Mouse (Mus musculus): ENCODE measurements around the gene Duxbl3. TPM values are rescaled to one million over a fixed set of nuclear protein-coding genes. Genes with fewer than 3 reads are reported as not detected.

The Duxbl3 gene
- polyA plus RNA-seq, 1 experiment, result 30.9 TPM

- Histone ChIP-seq H3K9me3 (replicated peaks; ENCODE audit: control insufficient read depth, insufficient read depth, low read length, poor library complexity, severe bottlenecking) (no peaks in the 10 kb centered on the region), H3K9ac (ENCODE audit: low read depth, poor library complexity, severe bottlenecking) (no peak overlapping the region), H3K36me3 (ENCODE audit: control insufficient read depth, insufficient read depth, low read length, poor library complexity, severe bottlenecking) (no peaks in the 10 kb centered on the region), H3K4me1 (ENCODE audit: control insufficient read depth, insufficient read depth, low read length) (peaks cover 2% of the 10 kb centered on the region), H3K27ac (ENCODE audit: insufficient read depth, low read length) (no peak overlapping the region), H3K27me3 (ENCODE audit: control insufficient read depth, insufficient read depth, low read length, poor library complexity, severe bottlenecking) (no peaks in the 10 kb centered on the region), H3K4me3 (ENCODE audit: low read depth, low read length) (no peak overlapping the region)
- no peak for TF ChIP-seq POLR2A (IDR thresholded peaks at IDR 0.05; ENCODE audit: insufficient read depth, low read length)
- no peak for TF ChIP-seq CTCF (IDR thresholded peaks at IDR 0.05; ENCODE audit: low read depth, low read length)
- no peak for TF ChIP-seq EP300 (IDR thresholded peaks at IDR 0.05; ENCODE audit: insufficient read depth, low read depth, low read length)
These were observed 39.3 kb downstream of the Duxbl3 start for GRCm38 (mm10) chr14:26297055-26297454.

GRCm38 (mm10) chr14:26297484-26297883, 39.7 kb downstream of the Duxbl3 start:
- no peak overlapping the region for H3K4me3 ChIP-seq (ENCODE audit: low read depth, low read length)
- no peak overlapping the region for H3K9ac ChIP-seq (ENCODE audit: low read depth, poor library complexity, severe bottlenecking)
- H3K27ac ChIP-seq (ENCODE audit: insufficient read depth, low read length), result no peak overlapping the region
- no peak for TF ChIP-seq POLR2A (IDR thresholded peaks at IDR 0.05; ENCODE audit: insufficient read depth, low read length)
- no peak for TF ChIP-seq EP300 (IDR thresholded peaks at IDR 0.05; ENCODE audit: insufficient read depth, low read depth, low read length)
- no peak for TF ChIP-seq CTCF (IDR thresholded peaks at IDR 0.05; ENCODE audit: low read depth, low read length)
- no peaks in the 10 kb centered on the region for H3K9me3 ChIP-seq (replicated peaks; ENCODE audit: control insufficient read depth, insufficient read depth, low read length, poor library complexity, severe bottlenecking)
- peaks cover 2% of the 10 kb centered on the region for H3K4me1 ChIP-seq (ENCODE audit: control insufficient read depth, insufficient read depth, low read length)
- no peaks in the 10 kb centered on the region for H3K36me3 ChIP-seq (ENCODE audit: control insufficient read depth, insufficient read depth, low read length, poor library complexity, severe bottlenecking)
- H3K27me3 ChIP-seq (ENCODE audit: control insufficient read depth, insufficient read depth, low read length, poor library complexity, severe bottlenecking), result no peaks in the 10 kb centered on the region

- TF ChIP-seq CTCF (IDR thresholded peaks at IDR 0.05; ENCODE audit: low read depth, low read length), result no peak
- H3K4me1 ChIP-seq (ENCODE audit: control insufficient read depth, insufficient read depth, low read length), result peaks cover 2% of the 10 kb centered on the region
- no peaks in the 10 kb centered on the region for H3K9me3 ChIP-seq (replicated peaks; ENCODE audit: control insufficient read depth, insufficient read depth, low read length, poor library complexity, severe bottlenecking)
- H3K4me3 ChIP-seq (ENCODE audit: low read depth, low read length), result no peak overlapping the region
- H3K36me3 ChIP-seq (ENCODE audit: control insufficient read depth, insufficient read depth, low read length, poor library complexity, severe bottlenecking), result no peaks in the 10 kb centered on the region
- no peak overlapping the region for H3K9ac ChIP-seq (ENCODE audit: low read depth, poor library complexity, severe bottlenecking)
- H3K27ac ChIP-seq (ENCODE audit: insufficient read depth, low read length), result no peak overlapping the region
- no peaks in the 10 kb centered on the region for H3K27me3 ChIP-seq (ENCODE audit: control insufficient read depth, insufficient read depth, low read length, poor library complexity, severe bottlenecking)
These were observed 45.3 kb downstream of the Duxbl3 start for GRCm38 (mm10) chr14:26303111-26303510.

- Histone ChIP-seq H3K9ac (ENCODE audit: low read depth, poor library complexity, severe bottlenecking) (no peak overlapping the region), H3K27ac (ENCODE audit: insufficient read depth, low read length) (no peak overlapping the region), H3K9me3 (replicated peaks; ENCODE audit: control insufficient read depth, insufficient read depth, low read length, poor library complexity, severe bottlenecking) (0 out of 2 replicates have a peak, but pooled peaks cover 3% of the 10 kb centered on the region), H3K36me3 (ENCODE audit: control insufficient read depth, insufficient read depth, low read length, poor library complexity, severe bottlenecking) (no peaks in the 10 kb centered on the region), H3K4me3 (ENCODE audit: low read depth, low read length) (no peak overlapping the region), H3K4me1 (ENCODE audit: control insufficient read depth, insufficient read depth, low read length) (no peaks in the 10 kb centered on the region), H3K27me3 (ENCODE audit: control insufficient read depth, insufficient read depth, low read length, poor library complexity, severe bottlenecking) (no peaks in the 10 kb centered on the region)
- TF ChIP-seq CTCF (IDR thresholded peaks at IDR 0.05; ENCODE audit: low read depth, low read length), result peak; percentile 34
- no peak for TF ChIP-seq POLR2A (IDR thresholded peaks at IDR 0.05; ENCODE audit: insufficient read depth, low read length)
- TF ChIP-seq EP300 (IDR thresholded peaks at IDR 0.05; ENCODE audit: insufficient read depth, low read depth, low read length), result no peak
These were observed 48.3 kb downstream of the Duxbl3 start for GRCm38 (mm10) chr14:26306032-26306431.

GRCm38 (mm10) chr14:26308813-26309212, 51.1 kb downstream of the Duxbl3 start:
- TF ChIP-seq CTCF (IDR thresholded peaks at IDR 0.05; ENCODE audit: low read depth, low read length) (no peak), POLR2A (IDR thresholded peaks at IDR 0.05; ENCODE audit: insufficient read depth, low read length) (no peak), EP300 (IDR thresholded peaks at IDR 0.05; ENCODE audit: insufficient read depth, low read depth, low read length) (no peak)

GRCm38 (mm10) chr14:26309511-26309910, 51.7 kb downstream of the Duxbl3 start:
- Histone ChIP-seq H3K4me1 (ENCODE audit: control insufficient read depth, insufficient read depth, low read length) (no peaks in the 10 kb centered on the region), H3K9ac (ENCODE audit: low read depth, poor library complexity, severe bottlenecking) (no peak overlapping the region), H3K4me3 (ENCODE audit: low read depth, low read length) (no peak overlapping the region), H3K36me3 (ENCODE audit: control insufficient read depth, insufficient read depth, low read length, poor library complexity, severe bottlenecking) (no peaks in the 10 kb centered on the region), H3K27ac (ENCODE audit: insufficient read depth, low read length) (no peak overlapping the region), H3K27me3 (ENCODE audit: control insufficient read depth, insufficient read depth, low read length, poor library complexity, severe bottlenecking) (no peaks in the 10 kb centered on the region), H3K9me3 (replicated peaks; ENCODE audit: control insufficient read depth, insufficient read depth, low read length, poor library complexity, severe bottlenecking) (0 out of 2 replicates have a peak, but pooled peaks cover 3% of the 10 kb centered on the region)
- no peak for TF ChIP-seq POLR2A (IDR thresholded peaks at IDR 0.05; ENCODE audit: insufficient read depth, low read length)
- no peak for TF ChIP-seq EP300 (IDR thresholded peaks at IDR 0.05; ENCODE audit: insufficient read depth, low read depth, low read length)
- TF ChIP-seq CTCF (IDR thresholded peaks at IDR 0.05; ENCODE audit: low read depth, low read length), result no peak

More at GRCm38 (mm10) chr14:26308813-26309212, 51.1 kb downstream of the Duxbl3 start:
- 0 out of 2 replicates have a peak, but pooled peaks cover 3% of the 10 kb centered on the region for H3K9me3 ChIP-seq (replicated peaks; ENCODE audit: control insufficient read depth, insufficient read depth, low read length, poor library complexity, severe bottlenecking)
- H3K4me3 ChIP-seq (ENCODE audit: low read depth, low read length), result no peak overlapping the region
- H3K9ac ChIP-seq (ENCODE audit: low read depth, poor library complexity, severe bottlenecking), result no peak overlapping the region
- H3K27me3 ChIP-seq (ENCODE audit: control insufficient read depth, insufficient read depth, low read length, poor library complexity, severe bottlenecking), result no peaks in the 10 kb centered on the region
- no peak overlapping the region for H3K27ac ChIP-seq (ENCODE audit: insufficient read depth, low read length)
- H3K4me1 ChIP-seq (ENCODE audit: control insufficient read depth, insufficient read depth, low read length), result no peaks in the 10 kb centered on the region
- H3K36me3 ChIP-seq (ENCODE audit: control insufficient read depth, insufficient read depth, low read length, poor library complexity, severe bottlenecking), result no peaks in the 10 kb centered on the region

Data from ES-Bruce4 (cell line).